In genomic region chr19:4712781-4713526, GRCm38 (mm10) we compare ENCODE assay signal across 8 mouse cellular contexts. TPM values are rescaled to one million over a fixed set of nuclear protein-coding genes. Genes with fewer than 3 reads are reported as not detected.
DNase-seq lines count a peak whose midpoint lies in the region; ATAC-seq and TF ChIP-seq lines count a peak whose summit lies in the region.

No protein-coding gene starts in this region.

- WGBS in kidney, postnatal 0 days = 43% methylated on average over 13 of the region's 13 CpGs
- 36% methylated on average over 13 of the region's 13 CpGs for WGBS in embryonic facial prominence, embryonic 11.5 days
- 17% methylated on average over 13 of the region's 13 CpGs for WGBS in hindbrain, embryonic 15.5 days
- 18% methylated on average over 13 of the region's 13 CpGs for WGBS in midbrain, embryonic 16.5 days

- DNase-seq in kidney, postnatal 0 days (ENCODE audit: low spot score) = no peak
- no peak for DNase-seq in kidney, postnatal 10 days
- no peak for DNase-seq in embryonic facial prominence, embryonic 11.5 days (ENCODE audit: low spot score)
- DNase-seq in left cerebral cortex, postnatal 14 days (ENCODE audit: low spot score in 2 of 2) = no peak

- no peak overlapping the region for H3K27ac ChIP-seq in kidney, postnatal 0 days
- H3K27ac ChIP-seq in embryonic facial prominence, embryonic 11.5 days (replicated peaks; ENCODE audit: low read depth, low read length) = no peak overlapping the region
- peak overlapping the region; percentile 98 for H3K27ac ChIP-seq in hindbrain, embryonic 15.5 days (replicated peaks)
- peak overlapping the region; percentile 91 for H3K27ac ChIP-seq in midbrain, embryonic 16.5 days (ENCODE audit: low read length)

- no peak for TF ChIP-seq CTCF in kidney, postnatal 0 days (IDR thresholded peaks at IDR 0.05; ENCODE audit: low read depth)

- no peaks in the 10 kb centered on the region for H3K36me3 ChIP-seq in kidney, postnatal 0 days (ENCODE audit: insufficient read depth, low read length)
- no peaks in the 10 kb centered on the region for H3K36me3 ChIP-seq in embryonic facial prominence, embryonic 11.5 days (replicated peaks; ENCODE audit: control insufficient read depth, insufficient read depth, low read depth, low read length)
- H3K36me3 ChIP-seq in hindbrain, embryonic 15.5 days = no peaks in the 10 kb centered on the region
- H3K36me3 ChIP-seq in midbrain, embryonic 16.5 days (ENCODE audit: control insufficient read depth, insufficient read depth, low read length) = no peaks in the 10 kb centered on the region

- peaks cover 7% of the 10 kb centered on the region for H3K4me1 ChIP-seq in kidney, postnatal 0 days (replicated peaks; ENCODE audit: insufficient read depth, low read length)
- peaks cover 2% of the 10 kb centered on the region; the same call in 1 of the 2 replicates for H3K4me1 ChIP-seq in embryonic facial prominence, embryonic 11.5 days (ENCODE audit: control insufficient read depth, insufficient read depth, low read length)
- H3K4me1 ChIP-seq in hindbrain, embryonic 15.5 days (replicated peaks) = peaks cover 40% of the 10 kb centered on the region
- H3K4me1 ChIP-seq in midbrain, embryonic 16.5 days (ENCODE audit: control insufficient read depth, insufficient read depth, low read length) = peaks cover 32% of the 10 kb centered on the region

- peak overlapping the region; percentile 94 for H3K4me2 ChIP-seq in kidney, postnatal 0 days (ENCODE audit: low read length)
- H3K4me2 ChIP-seq in embryonic facial prominence, embryonic 11.5 days (ENCODE audit: low read depth, low read length) = peak overlapping the region; percentile 99
- H3K4me2 ChIP-seq in hindbrain, embryonic 15.5 days = peak overlapping the region; percentile 81
- peak overlapping the region; percentile 86 for H3K4me2 ChIP-seq in midbrain, embryonic 16.5 days (ENCODE audit: low read length)

- no peak overlapping the region for H3K9ac ChIP-seq in kidney, postnatal 0 days (ENCODE audit: low read depth, low read length)
- peak overlapping the region; percentile 78 for H3K9ac ChIP-seq in embryonic facial prominence, embryonic 11.5 days (replicated peaks; ENCODE audit: low read length)
- H3K9ac ChIP-seq in hindbrain, embryonic 15.5 days = peak overlapping the region; percentile 91
- peak overlapping the region; percentile 93 for H3K9ac ChIP-seq in midbrain, embryonic 16.5 days (ENCODE audit: low read depth, low read length)

- peaks cover 38% of the 10 kb centered on the region for H3K27me3 ChIP-seq in kidney, postnatal 0 days (ENCODE audit: insufficient read depth, low read length)
- H3K27me3 ChIP-seq in embryonic facial prominence, embryonic 11.5 days (ENCODE audit: control insufficient read depth, insufficient read depth, low read length) = peaks cover 12% of the 10 kb centered on the region; the same call in 1 of the 2 replicates
- no peaks in the 10 kb centered on the region for H3K27me3 ChIP-seq in hindbrain, embryonic 15.5 days
- no peaks in the 10 kb centered on the region for H3K27me3 ChIP-seq in midbrain, embryonic 16.5 days (ENCODE audit: control insufficient read depth, insufficient read depth, low read depth, low read length)

- no peaks in the 10 kb centered on the region for H3K9me3 ChIP-seq in kidney, postnatal 0 days (replicated peaks; ENCODE audit: low read length)
- no peaks in the 10 kb centered on the region for H3K9me3 ChIP-seq in embryonic facial prominence, embryonic 11.5 days (replicated peaks; ENCODE audit: control insufficient read depth, low read length)
- H3K9me3 ChIP-seq in hindbrain, embryonic 15.5 days = no peaks in the 10 kb centered on the region
- H3K9me3 ChIP-seq in midbrain, embryonic 16.5 days (replicated peaks; ENCODE audit: control insufficient read depth, low read length, poor library complexity, severe bottlenecking) = no peaks in the 10 kb centered on the region

- peak overlapping the region; percentile 51 for H3K4me3 ChIP-seq in kidney, postnatal 0 days (replicated peaks; ENCODE audit: low read depth, low read length)
- H3K4me3 ChIP-seq in embryonic facial prominence, embryonic 11.5 days (ENCODE audit: low read depth, low read length) = peak overlapping the region; percentile 69
- H3K4me3 ChIP-seq in hindbrain, embryonic 15.5 days = peak overlapping the region; percentile 75
- peak overlapping the region; percentile 87 for H3K4me3 ChIP-seq in midbrain, embryonic 16.5 days (ENCODE audit: low read depth, low read length)

- no peak for ATAC-seq in kidney, postnatal 0 days (replicated peaks; ENCODE audit: low FRiP score, low read depth)
- no peak for ATAC-seq in embryonic facial prominence, embryonic 11.5 days (replicated peaks; ENCODE audit: insufficient number of reproducible peaks, low FRiP score, low TSS enrichment, low read depth)
- ATAC-seq in hindbrain, embryonic 15.5 days (ENCODE audit: low FRiP score, low read depth) = no peak
- ATAC-seq in midbrain, embryonic 16.5 days = 0 out of 2 replicates have a peak, but pooled peaks have one; percentile 4
- ATAC-seq in erythroid progenitor cell, adult 5-6 weeks (replicated peaks; ENCODE audit: low FRiP score, poor library complexity, severe bottlenecking) = no peak
- no peak for ATAC-seq in megakaryocyte progenitor cell, adult 5-6 weeks (replicated peaks; ENCODE audit: poor library complexity)

- intact Hi-C loops in left cerebral cortex, postnatal 14 days (cut with DNase I) = loop anchor here (5.0 kb wide), 1 partner anchor 66 kb away; no protein-coding TSS in a partner anchor

RNA-seq across cellular contexts. Expression of gene Sptbn2, which starts 2.0 kb away (rescaled TPM):
- polyA plus RNA-seq in kidney, postnatal 0 days (2015; fragmentation: Nextera tagmentation; extraction: Ambion mirVana) = 2.6 and 3.0 TPM in 2 replicates
- polyA plus RNA-seq in embryonic facial prominence, embryonic 11.5 days (2014; fragmentation: Nextera tagmentation; extraction: Ambion mirVana) = 5.3 and 5.4 TPM in 2 replicates
- polyA plus RNA-seq in hindbrain, embryonic 15.5 days (2015; fragmentation: Nextera tagmentation; extraction: Ambion mirVana) = 29.2 and 33.5 TPM in 2 replicates
- polyA plus RNA-seq in midbrain, embryonic 16.5 days (2015; fragmentation: Nextera tagmentation; extraction: Ambion mirVana) = 32.2 and 32.4 TPM in 2 replicates
- not detected in 2 replicates for total RNA-seq in erythroid progenitor cell, adult 5-6 weeks (2015; ENCODE audit: low replicate concordance)
- not detected in 2 replicates for total RNA-seq in erythroid progenitor cell, adult 5-6 weeks (2017; ENCODE audit: low replicate concordance)
- total RNA-seq in left cerebral cortex, postnatal 14 days (2021) = 100 to 1,000 TPM; 702 to 775 TPM
- total RNA-seq in megakaryocyte progenitor cell, adult 5-6 weeks (2015) = not detected in 2 replicates
- total RNA-seq in megakaryocyte progenitor cell, adult 5-6 weeks (2017) = not detected in 2 replicates

RNA-seq across cellular contexts. Expression of gene Gm960, which starts 14.5 kb away (rescaled TPM):
- polyA plus RNA-seq in kidney, postnatal 0 days (2015; fragmentation: Nextera tagmentation; extraction: Ambion mirVana) = 2.5 and 3.2 TPM in 2 replicates
- polyA plus RNA-seq in embryonic facial prominence, embryonic 11.5 days (2014; fragmentation: Nextera tagmentation; extraction: Ambion mirVana) = 3.7 and 4.4 TPM in 2 replicates
- 6.6 and 7.0 TPM in 2 replicates for polyA plus RNA-seq in hindbrain, embryonic 15.5 days (2015; fragmentation: Nextera tagmentation; extraction: Ambion mirVana)
- polyA plus RNA-seq in midbrain, embryonic 16.5 days (2015; fragmentation: Nextera tagmentation; extraction: Ambion mirVana) = 5.4 and 6.6 TPM in 2 replicates
- total RNA-seq in erythroid progenitor cell, adult 5-6 weeks (2015; ENCODE audit: low replicate concordance) = not detected in 2 replicates
- not detected in 2 replicates for total RNA-seq in erythroid progenitor cell, adult 5-6 weeks (2017; ENCODE audit: low replicate concordance)
- 1 to 10 TPM; 1.8 to 2.1 TPM for total RNA-seq in left cerebral cortex, postnatal 14 days (2021)
- not detected in 2 replicates for total RNA-seq in megakaryocyte progenitor cell, adult 5-6 weeks (2015)
- total RNA-seq in megakaryocyte progenitor cell, adult 5-6 weeks (2017) = not detected in 2 replicates

RNA-seq across cellular contexts. Expression of gene Rbm4b, which starts 43.3 kb away (rescaled TPM):
- 44.9 and 47.2 TPM in 2 replicates for polyA plus RNA-seq in kidney, postnatal 0 days (2015; fragmentation: Nextera tagmentation; extraction: Ambion mirVana)
- 110 and 116 TPM in 2 replicates for polyA plus RNA-seq in embryonic facial prominence, embryonic 11.5 days (2014; fragmentation: Nextera tagmentation; extraction: Ambion mirVana)
- polyA plus RNA-seq in hindbrain, embryonic 15.5 days (2015; fragmentation: Nextera tagmentation; extraction: Ambion mirVana) = 134 and 139 TPM in 2 replicates
- polyA plus RNA-seq in midbrain, embryonic 16.5 days (2015; fragmentation: Nextera tagmentation; extraction: Ambion mirVana) = 149 and 164 TPM in 2 replicates
- 4.3 and 5.0 TPM in 2 replicates for total RNA-seq in erythroid progenitor cell, adult 5-6 weeks (2015; ENCODE audit: low replicate concordance)
- total RNA-seq in erythroid progenitor cell, adult 5-6 weeks (2017; ENCODE audit: low replicate concordance) = 12.6 and 13.6 TPM in 2 replicates
- total RNA-seq in left cerebral cortex, postnatal 14 days (2021) = 10 to 100 TPM; 13.6 to 14.3 TPM
- total RNA-seq in megakaryocyte progenitor cell, adult 5-6 weeks (2015) = 8.5 and 12.3 TPM in 2 replicates
- total RNA-seq in megakaryocyte progenitor cell, adult 5-6 weeks (2017) = 11.3 and 12.2 TPM in 2 replicates

Comparison
In these comparisons a context has a peak if more than half of its experiments do, and no peak if none do; other contexts are left out.
1. H3K27ac ChIP-seq: peak in hindbrain, embryonic 15.5 days (single experiment) and midbrain, embryonic 16.5 days (single experiment); none in kidney, postnatal 0 days (single experiment) and embryonic facial prominence, embryonic 11.5 days (single experiment).
2. Peak in every context shown above with its lines, with median percentiles within 50 percentile points of each other: H3K4me2 ChIP-seq and H3K4me3 ChIP-seq.